Mouse (Mus musculus) hindbrain, embryonic 10.5 days (tissue): Measurements from ENCODE around the gene Tm9sf3. TPM values are rescaled to one million over a fixed set of nuclear protein-coding genes. Genes with fewer than 3 reads are reported as not detected.

ENCODE experiments used
- DNase-seq: peaks from one replicate; pipeline ENCODE4 v3.0.0-alpha.2; 2017; ENCODE audit warnings: low spot score
- H3K27ac ChIP-seq: fragments of 300-500 bp; sonication (generic); 2 replicates; pipeline ENCODE4 v1.5.1; 2016; ENCODE audit warnings: mild to moderate bottlenecking, moderate library complexity
- H3K27me3 ChIP-seq: fragments of 300-500 bp; sonication (generic); 2 replicates; pipeline ENCODE4 v1.6.1; 2016; ENCODE audit warnings: mild to moderate bottlenecking; ENCODE audit not compliant: poor library complexity, insufficient read depth, severe bottlenecking
- H3K36me3 ChIP-seq: fragments of 300-500 bp; sonication (generic); 2 replicates; pipeline ENCODE4 v1.6.1; 2016; ENCODE audit warnings: mild to moderate bottlenecking, moderate library complexity
- H3K4me1 ChIP-seq: fragments of 300-500 bp; sonication (generic); replicated peaks from 2 replicates; pipeline ENCODE4 v1.6.1; 2016; ENCODE audit warnings: mild to moderate bottlenecking
- H3K4me3 ChIP-seq: fragments of 300-500 bp; sonication (generic); 2 replicates; pipeline ENCODE4 v1.5.1; 2016; ENCODE audit warnings: mild to moderate bottlenecking, moderate library complexity
- H3K9me3 ChIP-seq: fragments of 300-500 bp; sonication (generic); 2 replicates; pipeline ENCODE4 v1.6.1; 2016; ENCODE audit warnings: mild to moderate bottlenecking, moderate library complexity
- WGBS: fragments of 180-500 bp; shearing (Covaris S2); methylation state at CpG from one replicate; pipeline ENCODE4 v1.1.7; 2016; 5-methylcytosine and 5-hydroxymethylcytosine counted together
- polyA plus RNA-seq: library from polyadenylated mRNA; unstranded; fragments of >200 nt; fragmentation: Nextera tagmentation; extraction: Ambion mirVana; gene quantifications from 2 replicates; pipeline ENCODE4 v1.2.1, GENCODE M21; 2016

Tm9sf3 gene
- polyA plus RNA-seq, 1 experiment from 2014 or later, result 74.8 TPM

- H3K27ac ChIP-seq, result no peak overlapping the region
Measured at GRCm38 (mm10) chr19:41282216-41282615, 18.4 kb upstream of the Tm9sf3 start.

GRCm38 (mm10) chr19:41279724-41280244, 16.0 kb upstream of the Tm9sf3 start:
- Histone ChIP-seq H3K4me3 (no peak overlapping the region), H3K27me3 (no peaks in the 10 kb centered on the region), H3K27ac (no peak overlapping the region), H3K36me3 (no peaks in the 10 kb centered on the region), H3K4me1 (0 out of 2 replicates have a peak, but pooled peaks cover 7% of the 10 kb centered on the region), H3K9me3 (no peaks in the 10 kb centered on the region)
- DNase-seq, result no peak
- WGBS, result 77% methylated on average over 8 of the region's 8 CpGs

More at GRCm38 (mm10) chr19:41282216-41282615, 18.4 kb upstream of the Tm9sf3 start:
- H3K4me3 ChIP-seq, result no peak overlapping the region
- H3K9me3 ChIP-seq, result no peaks in the 10 kb centered on the region
- H3K27me3 ChIP-seq, result no peaks in the 10 kb centered on the region
- H3K36me3 ChIP-seq, result no peaks in the 10 kb centered on the region
- no peak for DNase-seq
- 85% methylated on average over 4 of the region's 4 CpGs for WGBS
- H3K4me1 ChIP-seq, result peaks cover 9% of the 10 kb centered on the region; the same call in 1 of the 2 replicates

- WGBS, result 85% methylated on average over 7 of the region's 7 CpGs
- H3K27ac ChIP-seq, result no peak overlapping the region
- no peak overlapping the region for H3K4me3 ChIP-seq
- no peaks in the 10 kb centered on the region for H3K4me1 ChIP-seq
- no peak for DNase-seq
- no peaks in the 10 kb centered on the region for H3K27me3 ChIP-seq
- H3K9me3 ChIP-seq, result no peaks in the 10 kb centered on the region
- no peaks in the 10 kb centered on the region for H3K36me3 ChIP-seq
Measured at GRCm38 (mm10) chr19:41278606-41279005, 14.8 kb upstream of the Tm9sf3 start.

GRCm38 (mm10) chr19:41275588-41275987, 11.8 kb upstream of the Tm9sf3 start:
- H3K4me1 ChIP-seq, result no peaks in the 10 kb centered on the region
- WGBS, result 66% methylated on average over 3 of the region's 3 CpGs
- DNase-seq, result no peak
- H3K36me3 ChIP-seq, result no peaks in the 10 kb centered on the region
- no peak overlapping the region for H3K27ac ChIP-seq
- no peaks in the 10 kb centered on the region for H3K27me3 ChIP-seq
- no peak overlapping the region for H3K4me3 ChIP-seq
- no peaks in the 10 kb centered on the region for H3K9me3 ChIP-seq

GRCm38 (mm10) chr19:41270906-41271305, 7.1 kb upstream of the Tm9sf3 start:
- Histone ChIP-seq H3K36me3 (no peaks in the 10 kb centered on the region), H3K27ac (no peak overlapping the region), H3K4me1 (peaks cover 4% of the 10 kb centered on the region; the same call in 1 of the 2 replicates), H3K9me3 (no peaks in the 10 kb centered on the region), H3K4me3 (no peak overlapping the region), H3K27me3 (no peaks in the 10 kb centered on the region)
- no peak for DNase-seq
- 84% methylated on average over 7 of the region's 7 CpGs for WGBS

GRCm38 (mm10) chr19:41270151-41270727, 6.4 kb upstream of the Tm9sf3 start:
- no peaks in the 10 kb centered on the region for H3K36me3 ChIP-seq
- peaks cover 4% of the 10 kb centered on the region; the same call in 1 of the 2 replicates for H3K4me1 ChIP-seq
- DNase-seq, result no peak
- no peaks in the 10 kb centered on the region for H3K9me3 ChIP-seq
- 76% methylated on average over 9 of the region's 9 CpGs for WGBS
- no peak overlapping the region for H3K27ac ChIP-seq
- no peaks in the 10 kb centered on the region for H3K27me3 ChIP-seq
- no peak overlapping the region for H3K4me3 ChIP-seq

GRCm38 (mm10) chr19:41266251-41266901, 2.6 kb upstream of the Tm9sf3 start:
- 52% methylated on average over 8 of the region's 8 CpGs for WGBS
- Histone ChIP-seq H3K4me1 (peaks cover 25% of the 10 kb centered on the region), H3K4me3 (no peak overlapping the region), H3K27ac (no peak overlapping the region), H3K9me3 (no peaks in the 10 kb centered on the region), H3K27me3 (no peaks in the 10 kb centered on the region), H3K36me3 (no peaks in the 10 kb centered on the region)
- DNase-seq, result no peak

- H3K4me1 ChIP-seq, result peaks cover 30% of the 10 kb centered on the region
Measured at GRCm38 (mm10) chr19:41264331-41264799, 568 bp upstream of the Tm9sf3 start.

GRCm38 (mm10) chr19:41262712-41263629, 826 bp downstream of the Tm9sf3 start:
- H3K4me1 ChIP-seq, result peaks cover 30% of the 10 kb centered on the region

More at GRCm38 (mm10) chr19:41264331-41264799, 568 bp upstream of the Tm9sf3 start:
- 44% methylated on average over 13 of the region's 13 CpGs for WGBS
- H3K4me3 ChIP-seq, result peak overlapping the region; percentile 93
- DNase-seq, result no peak
- 0 out of 2 replicates have a peak, but pooled peaks cover 3% of the 10 kb centered on the region for H3K36me3 ChIP-seq
- H3K9me3 ChIP-seq, result no peaks in the 10 kb centered on the region
- H3K27ac ChIP-seq, result peak overlapping the region; percentile 98
- no peaks in the 10 kb centered on the region for H3K27me3 ChIP-seq

GRCm38 (mm10) chr19:41260736-41261135, 3.1 kb downstream of the Tm9sf3 start:
- Histone ChIP-seq H3K27ac (no peak overlapping the region), H3K4me1 (peaks cover 30% of the 10 kb centered on the region), H3K4me3 (no peak overlapping the region), H3K9me3 (no peaks in the 10 kb centered on the region), H3K27me3 (no peaks in the 10 kb centered on the region), H3K36me3 (0 out of 2 replicates have a peak, but pooled peaks cover 7% of the 10 kb centered on the region)
- no peak for DNase-seq
- WGBS, result 87% methylated on average over 3 of the region's 3 CpGs

More at GRCm38 (mm10) chr19:41262712-41263629, 826 bp downstream of the Tm9sf3 start:
- Histone ChIP-seq H3K4me3 (peak overlapping the region; percentile 93), H3K27me3 (no peaks in the 10 kb centered on the region), H3K27ac (peak overlapping the region; percentile 98), H3K36me3 (0 out of 2 replicates have a peak, but pooled peaks cover 3% of the 10 kb centered on the region), H3K9me3 (no peaks in the 10 kb centered on the region)
- 7% methylated on average over 51 of the region's 51 CpGs for WGBS
- DNase-seq, result peak; percentile 79

GRCm38 (mm10) chr19:41259256-41259655, 4.5 kb downstream of the Tm9sf3 start:
- no peaks in the 10 kb centered on the region for H3K9me3 ChIP-seq
- DNase-seq, result no peak
- H3K4me3 ChIP-seq, result no peak overlapping the region
- no peak overlapping the region for H3K27ac ChIP-seq
- H3K36me3 ChIP-seq, result peaks cover 20% of the 10 kb centered on the region
- 85% methylated on average over 6 of the region's 6 CpGs for WGBS
- H3K4me1 ChIP-seq, result peaks cover 22% of the 10 kb centered on the region
- no peaks in the 10 kb centered on the region for H3K27me3 ChIP-seq

GRCm38 (mm10) chr19:41258707-41259106, 5.1 kb downstream of the Tm9sf3 start:
- Histone ChIP-seq H3K9me3 (no peaks in the 10 kb centered on the region), H3K27ac (no peak overlapping the region), H3K4me1 (peaks cover 22% of the 10 kb centered on the region), H3K36me3 (peaks cover 24% of the 10 kb centered on the region), H3K27me3 (no peaks in the 10 kb centered on the region), H3K4me3 (no peak overlapping the region)
- WGBS, result 34% methylated on average over 2 of the region's 2 CpGs
- DNase-seq, result peak; percentile 41
